Mouse (Mus musculus): Measurements from ENCODE around the gene Actn4. TPM values are rescaled to one million over a fixed set of nuclear protein-coding genes. Genes with fewer than 3 reads are reported as not detected.

Gene Actn4
- polyA plus RNA-seq, 1 experiment: 105 TPM

DNA sequence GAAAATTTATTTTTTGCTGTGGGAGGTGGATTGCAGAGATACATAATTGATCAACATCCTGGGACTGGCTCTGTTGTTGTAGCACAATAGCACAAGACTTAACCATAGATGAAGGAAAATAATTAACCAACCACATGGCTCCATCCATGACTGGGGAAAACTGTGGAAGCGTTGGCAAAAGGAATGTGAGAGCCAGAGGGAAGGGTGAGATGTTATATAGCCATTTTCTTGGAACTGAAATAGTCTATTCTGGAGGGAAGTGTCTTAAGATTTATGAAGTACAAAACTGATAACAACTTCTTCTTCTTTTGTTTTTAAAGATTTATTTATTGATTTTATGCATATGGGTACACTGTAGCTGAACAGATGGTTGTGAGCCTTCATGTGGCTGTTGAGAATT lies 114.9 kb downstream of the Actn4 start:
- Histone ChIP-seq H3K4me3 (ENCODE audit: insufficient read depth, low read length) (no peak overlapping the region), H3K4me1 (ENCODE audit: control insufficient read depth, insufficient read depth, low read length) (no peaks in the 10 kb centered on the region), H3K27ac (ENCODE audit: insufficient read depth, low read depth, low read length) (no peak overlapping the region)
- no peak for TF ChIP-seq CTCF (IDR thresholded peaks at IDR 0.05; ENCODE audit: low read depth, low read length)
- no peak for TF ChIP-seq POLR2A (IDR thresholded peaks at IDR 0.05; ENCODE audit: borderline replicate concordance, low read depth, low read length)

Other genes with a start within 250 kb of the Actn4 start
- 0.47 and 0.92 TPM in 2 replicates for gene Fbxo17, start 245.5 kb downstream of the Actn4 start, polyA plus RNA-seq (2012; ENCODE audit: insufficient read depth, insufficient read length, missing spikeins)
- gene Mrps12, start 220.5 kb downstream of the Actn4 start, polyA plus RNA-seq (2012; ENCODE audit: insufficient read depth, insufficient read length, missing spikeins): 39.5 and 50.6 TPM in 2 replicates
- 7.2 and 8.2 TPM in 2 replicates for gene Sars2, start 220.3 kb downstream of the Actn4 start, polyA plus RNA-seq (2012; ENCODE audit: insufficient read depth, insufficient read length, missing spikeins)
- gene Ccer2, start 206.2 kb downstream of the Actn4 start, polyA plus RNA-seq (2012; ENCODE audit: insufficient read depth, insufficient read length, missing spikeins): not detected in 2 replicates
- gene Sirt2, start 195.6 kb downstream of the Actn4 start, polyA plus RNA-seq (2012; ENCODE audit: insufficient read depth, insufficient read length, missing spikeins): 190 and 192 TPM in 2 replicates
- gene Nfkbib, start 194.8 kb downstream of the Actn4 start, polyA plus RNA-seq (2012; ENCODE audit: insufficient read depth, insufficient read length, missing spikeins): 32.1 and 33.4 TPM in 2 replicates
- 33.3 and 36.4 TPM in 2 replicates for gene Rinl, start 173.4 kb downstream of the Actn4 start, polyA plus RNA-seq (2012; ENCODE audit: insufficient read depth, insufficient read length, missing spikeins)
- gene Hnrnpl, start 153.8 kb downstream of the Actn4 start, polyA plus RNA-seq (2012; ENCODE audit: insufficient read depth, insufficient read length, missing spikeins): 252 and 256 TPM in 2 replicates
- 85.7 and 96.1 TPM in 2 replicates for gene Ech1, start 137.1 kb downstream of the Actn4 start, polyA plus RNA-seq (2012; ENCODE audit: insufficient read depth, insufficient read length, missing spikeins)
- 1.9 and 2.8 TPM in 2 replicates for gene Lgals4, start 128.5 kb downstream of the Actn4 start, polyA plus RNA-seq (2012; ENCODE audit: insufficient read depth, insufficient read length, missing spikeins)
- not detected in 2 replicates for gene Lgals7, start 98.5 kb downstream of the Actn4 start, polyA plus RNA-seq (2012; ENCODE audit: insufficient read depth, insufficient read length, missing spikeins)
- not detected in 2 replicates for gene Capn12, start 80.9 kb downstream of the Actn4 start, polyA plus RNA-seq (2012; ENCODE audit: insufficient read depth, insufficient read length, missing spikeins)
- gene Eif3k, start 19.5 kb upstream of the Actn4 start, polyA plus RNA-seq (2012; ENCODE audit: insufficient read depth, insufficient read length, missing spikeins): 228 TPM in 2 replicates
- gene Map4k1, start 19.7 kb upstream of the Actn4 start, polyA plus RNA-seq (2012; ENCODE audit: insufficient read depth, insufficient read length, missing spikeins): 9.6 and 12.0 TPM in 2 replicates
- 0.08 TPM in 1 of 2 replicates, not detected in the other for gene Ryr1, start 162.8 kb upstream of the Actn4 start, polyA plus RNA-seq (2012; ENCODE audit: insufficient read depth, insufficient read length, missing spikeins)
- gene Rasgrp4, start 172.5 kb upstream of the Actn4 start, polyA plus RNA-seq (2012; ENCODE audit: insufficient read depth, insufficient read length, missing spikeins): 91.6 and 97.2 TPM in 2 replicates
- gene Fam98c, start 193.9 kb upstream of the Actn4 start, polyA plus RNA-seq (2012; ENCODE audit: insufficient read depth, insufficient read length, missing spikeins): 30.1 and 32.3 TPM in 2 replicates
- 1.4 and 2.3 TPM in 2 replicates for gene Ggn, start 207.9 kb upstream of the Actn4 start, polyA plus RNA-seq (2012; ENCODE audit: insufficient read depth, insufficient read length, missing spikeins)
- gene Spred3, start 208.1 kb upstream of the Actn4 start, polyA plus RNA-seq (2012; ENCODE audit: insufficient read depth, insufficient read length, missing spikeins): 11.1 and 12.7 TPM in 2 replicates
- 207 and 217 TPM in 2 replicates for gene Psmd8, start 218.4 kb upstream of the Actn4 start, polyA plus RNA-seq (2012; ENCODE audit: insufficient read depth, insufficient read length, missing spikeins)